Mouse (Mus musculus): ENCODE data around the gene Cdk5rap2. TPM values are rescaled to one million over a fixed set of nuclear protein-coding genes. Genes with fewer than 3 reads are reported as not detected.

Gene Cdk5rap2
- total RNA-seq, 1 experiment, result 23.9 TPM

DNA sequence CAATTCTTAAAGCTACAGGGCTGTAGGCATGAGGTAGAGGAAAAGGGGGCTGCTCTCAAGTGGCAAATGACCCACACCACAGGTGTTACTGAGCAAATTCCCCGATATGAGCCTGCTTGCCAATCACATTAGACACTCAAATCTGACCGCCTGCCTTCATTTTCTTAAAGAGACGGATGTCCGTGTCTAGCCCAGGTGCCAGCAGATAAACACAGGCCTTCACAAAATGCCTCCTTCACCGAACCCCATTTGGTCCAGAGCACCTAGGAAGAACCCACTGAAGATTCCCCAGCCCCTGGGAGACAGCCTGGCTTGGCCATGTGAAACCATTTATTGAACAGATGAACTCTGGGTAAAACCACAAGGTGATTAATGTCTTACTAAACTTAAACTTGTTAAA is 13.5 kb downstream of the Cdk5rap2 start:
- TF ChIP-seq ZC3H11A (IDR thresholded peaks at IDR 0.05; ENCODE audit: borderline replicate concordance, low read depth, low read length), result no peak
- no peak for TF ChIP-seq MAFK (IDR thresholded peaks at IDR 0.05; ENCODE audit: insufficient read depth, low read depth, low read length)
- no peak for TF ChIP-seq CHD2 (IDR thresholded peaks at IDR 0.05; ENCODE audit: low read depth, low read length)
- TF ChIP-seq HCFC1 (IDR thresholded peaks at IDR 0.05; ENCODE audit: borderline replicate concordance, insufficient read depth, low read length), result no peak
- no peak for TF ChIP-seq ZNF384 (IDR thresholded peaks at IDR 0.05; ENCODE audit: low read depth, low read length)

DNA sequence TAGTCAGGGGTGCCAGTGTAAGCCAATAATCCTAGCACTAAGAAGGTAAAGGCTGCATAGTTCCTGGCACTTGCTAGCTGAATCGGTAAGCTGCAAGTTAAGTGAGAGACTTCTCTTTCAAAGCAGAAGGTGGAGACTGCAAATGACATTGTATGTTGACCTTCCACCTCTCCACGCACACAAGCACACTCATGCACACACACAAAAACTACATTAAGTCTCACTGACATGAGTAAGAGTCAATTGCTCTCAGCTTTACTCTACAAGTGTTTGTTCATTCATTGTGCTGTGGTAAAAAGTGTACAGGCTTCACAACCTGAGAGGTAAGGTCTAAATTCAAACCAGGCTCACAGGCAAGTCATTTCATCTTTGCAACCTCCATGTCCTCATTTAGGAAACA is 15.5 kb downstream of the Cdk5rap2 start:
- no peak overlapping the region for H3K9ac ChIP-seq (ENCODE audit: insufficient read depth, low read depth, low read length, poor library complexity, severe bottlenecking)
- no peaks in the 10 kb centered on the region for H3K9me3 ChIP-seq (ENCODE audit: control insufficient read depth, insufficient read depth, low read depth, low read length)
- no peak overlapping the region for H3K4me3 ChIP-seq (ENCODE audit: insufficient read depth in 1 of 2, low read depth in 1 of 2, low read length in 2 of 2, poor library complexity in 1 of 2, severe bottlenecking in 1 of 2)
- H3K36me3 ChIP-seq (ENCODE audit: control insufficient read depth, insufficient read depth, low read length, poor library complexity, severe bottlenecking), result peaks cover 24% of the 10 kb centered on the region
- no peak for DNase-seq (ENCODE audit: low read depth, low spot score)
- no peak for TF ChIP-seq CHD2 (IDR thresholded peaks at IDR 0.05; ENCODE audit: low read depth, low read length)
- TF ChIP-seq ZC3H11A (IDR thresholded peaks at IDR 0.05; ENCODE audit: borderline replicate concordance, low read depth, low read length), result no peak
- TF ChIP-seq ZNF384 (IDR thresholded peaks at IDR 0.05; ENCODE audit: low read depth, low read length), result no peak
- TF ChIP-seq HCFC1 (IDR thresholded peaks at IDR 0.05; ENCODE audit: borderline replicate concordance, insufficient read depth, low read length), result no peak
- no peak for TF ChIP-seq MAFK (IDR thresholded peaks at IDR 0.05; ENCODE audit: insufficient read depth, low read depth, low read length)
- in situ Hi-C loops (cut with MboI; ENCODE audit: low sequenced_read_pairs in 2 of 2, unreplicated experiment in 2 of 2), result no loop called here
- no peaks in the 10 kb centered on the region; a peak in 1 of 4 replicates for H3K4me1 ChIP-seq (ENCODE audit: control insufficient read depth in 2 of 2, insufficient read depth in 2 of 2, low read length in 2 of 2, poor library complexity in 1 of 2)
- H3K27ac ChIP-seq (ENCODE audit: insufficient read depth, low read depth, low read length, poor library complexity, severe bottlenecking), result no peak overlapping the region

More for the DNA sequence above, 13.5 kb downstream of the Cdk5rap2 start:
- Histone ChIP-seq H3K4me3 (ENCODE audit: insufficient read depth in 1 of 2, low read depth in 1 of 2, low read length in 2 of 2, poor library complexity in 1 of 2, severe bottlenecking in 1 of 2) (no peak overlapping the region), H3K9ac (ENCODE audit: insufficient read depth, low read depth, low read length, poor library complexity, severe bottlenecking) (no peak overlapping the region), H3K36me3 (ENCODE audit: control insufficient read depth, insufficient read depth, low read length, poor library complexity, severe bottlenecking) (peaks cover 26% of the 10 kb centered on the region), H3K4me1 (ENCODE audit: control insufficient read depth in 2 of 2, insufficient read depth in 2 of 2, low read length in 2 of 2, poor library complexity in 1 of 2) (no peaks in the 10 kb centered on the region; a peak in 1 of 4 replicates), H3K27ac (ENCODE audit: insufficient read depth, low read depth, low read length, poor library complexity, severe bottlenecking) (no peak overlapping the region), H3K9me3 (ENCODE audit: control insufficient read depth, insufficient read depth, low read depth, low read length) (no peaks in the 10 kb centered on the region)
- in situ Hi-C loops (cut with MboI; ENCODE audit: low sequenced_read_pairs in 2 of 2, unreplicated experiment in 2 of 2), result no loop called here
- no peak for DNase-seq (ENCODE audit: low read depth, low spot score)

DNA sequence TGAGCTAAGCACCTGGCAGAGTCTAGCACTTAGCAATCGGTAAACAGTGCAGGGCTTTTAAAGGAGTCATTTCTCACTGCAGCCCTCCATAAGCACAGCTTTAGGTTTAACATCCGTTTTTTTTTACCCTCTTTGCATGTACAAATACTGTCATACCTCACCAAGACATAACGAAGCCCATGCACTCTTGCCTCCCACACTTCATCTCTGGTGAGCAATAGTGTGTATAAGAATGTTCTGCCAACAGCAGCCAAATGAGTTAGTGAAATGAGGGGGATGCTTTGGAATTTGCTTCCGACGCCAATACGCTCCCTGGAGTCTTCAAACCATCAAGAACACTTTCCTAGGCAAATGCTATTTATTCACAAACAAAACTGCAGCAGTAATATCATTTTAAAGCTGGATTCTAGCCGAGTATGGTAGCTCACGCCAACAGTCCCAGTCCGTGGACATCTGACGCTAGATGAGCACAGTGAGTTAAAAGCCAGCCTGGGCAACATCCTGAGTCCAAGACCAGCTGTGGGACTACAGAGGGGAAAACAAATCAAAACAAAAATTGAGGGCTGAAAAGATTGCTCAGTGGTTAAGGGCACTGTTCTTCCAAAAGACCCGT is 18.4 kb downstream of the Cdk5rap2 start:
- Histone ChIP-seq H3K9me3 (ENCODE audit: control insufficient read depth, insufficient read depth, low read depth, low read length) (no peaks in the 10 kb centered on the region), H3K36me3 (ENCODE audit: control insufficient read depth, insufficient read depth, low read length, poor library complexity, severe bottlenecking) (peaks cover 20% of the 10 kb centered on the region), H3K4me1 (ENCODE audit: control insufficient read depth in 2 of 2, insufficient read depth in 2 of 2, low read length in 2 of 2, poor library complexity in 1 of 2) (no peaks in the 10 kb centered on the region), H3K27ac (ENCODE audit: insufficient read depth, low read depth, low read length, poor library complexity, severe bottlenecking) (no peak overlapping the region), H3K9ac (ENCODE audit: insufficient read depth, low read depth, low read length, poor library complexity, severe bottlenecking) (no peak overlapping the region), H3K4me3 (ENCODE audit: insufficient read depth in 1 of 2, low read depth in 1 of 2, low read length in 2 of 2, poor library complexity in 1 of 2, severe bottlenecking in 1 of 2) (no peak overlapping the region)
- no peak for TF ChIP-seq MAFK (IDR thresholded peaks at IDR 0.05; ENCODE audit: insufficient read depth, low read depth, low read length)
- TF ChIP-seq ZNF384 (IDR thresholded peaks at IDR 0.05; ENCODE audit: low read depth, low read length), result no peak
- no peak for TF ChIP-seq ZC3H11A (IDR thresholded peaks at IDR 0.05; ENCODE audit: borderline replicate concordance, low read depth, low read length)
- no peak for TF ChIP-seq HCFC1 (IDR thresholded peaks at IDR 0.05; ENCODE audit: borderline replicate concordance, insufficient read depth, low read length)
- TF ChIP-seq CHD2 (IDR thresholded peaks at IDR 0.05; ENCODE audit: low read depth, low read length), result no peak
- in situ Hi-C loops (cut with MboI; ENCODE audit: low sequenced_read_pairs in 2 of 2, unreplicated experiment in 2 of 2), result no loop called here
- no peak for DNase-seq (ENCODE audit: low read depth, low spot score)

- H3K36me3 ChIP-seq (ENCODE audit: control insufficient read depth, insufficient read depth, low read length, poor library complexity, severe bottlenecking), result peaks cover 17% of the 10 kb centered on the region
- H3K27ac ChIP-seq (ENCODE audit: insufficient read depth, low read depth, low read length, poor library complexity, severe bottlenecking), result no peak overlapping the region
- no peak for DNase-seq (ENCODE audit: low read depth, low spot score)
- no peak overlapping the region for H3K9ac ChIP-seq (ENCODE audit: insufficient read depth, low read depth, low read length, poor library complexity, severe bottlenecking)
- in situ Hi-C loops (cut with MboI; ENCODE audit: low sequenced_read_pairs in 2 of 2, unreplicated experiment in 2 of 2), result no loop called here
- TF ChIP-seq CHD2 (IDR thresholded peaks at IDR 0.05; ENCODE audit: low read depth, low read length), result no peak
- TF ChIP-seq ZC3H11A (IDR thresholded peaks at IDR 0.05; ENCODE audit: borderline replicate concordance, low read depth, low read length), result no peak
- no peak for TF ChIP-seq HCFC1 (IDR thresholded peaks at IDR 0.05; ENCODE audit: borderline replicate concordance, insufficient read depth, low read length)
- no peak for TF ChIP-seq ZNF384 (IDR thresholded peaks at IDR 0.05; ENCODE audit: low read depth, low read length)
- TF ChIP-seq MAFK (IDR thresholded peaks at IDR 0.05; ENCODE audit: insufficient read depth, low read depth, low read length), result no peak
- H3K9me3 ChIP-seq (ENCODE audit: control insufficient read depth, insufficient read depth, low read depth, low read length), result no peaks in the 10 kb centered on the region
- H3K4me1 ChIP-seq (ENCODE audit: control insufficient read depth in 2 of 2, insufficient read depth in 2 of 2, low read length in 2 of 2, poor library complexity in 1 of 2), result no peaks in the 10 kb centered on the region
- no peak overlapping the region for H3K4me3 ChIP-seq (ENCODE audit: insufficient read depth in 1 of 2, low read depth in 1 of 2, low read length in 2 of 2, poor library complexity in 1 of 2, severe bottlenecking in 1 of 2)
Measured at GRCm38 (mm10) chr4:70391073-70391472, 19.2 kb downstream of the Cdk5rap2 start.
